Mouse (Mus musculus) heart, embryonic 14.5 days (tissue): Measurements from ENCODE around the gene U2af2. TPM values are rescaled to one million over a fixed set of nuclear protein-coding genes. Genes with fewer than 3 reads are reported as not detected.

Experiments used
- ATAC-seq: fragments of 200-750 bp; cut with Nextera tagmentation; 2 replicates; pipeline ENCODE4 v1.8.0; 2017; ENCODE audit warnings: low read depth, moderate TSS enrichment; ENCODE audit not compliant: insufficient number of reproducible peaks, insufficient read depth, low FRiP score
- H3K27ac ChIP-seq, 2 experiments: fragments of 200-500 bp in 1 of 2; fragments of 300-500 bp in 1 of 2; sonication (generic) in 1 of 2; replicated peaks in 1 of 2; 2 replicates each; pipeline ENCODE4 v1.5.1; 2012 to 2014; ENCODE audit warnings: low read depth in 2 of 2, low read length in 2 of 2, control low read depth in 1 of 2, mild to moderate bottlenecking in 1 of 2, mixed read lengths in 1 of 2; ENCODE audit not compliant: control insufficient read depth in 1 of 2, insufficient read depth in 1 of 2
- H3K27me3 ChIP-seq: fragments of 300-500 bp; sonication (generic); 2 replicates; pipeline ENCODE4 v1.6.1; 2014; ENCODE audit warnings: mild to moderate bottlenecking, low read length, control low read depth; ENCODE audit not compliant: control insufficient read depth, insufficient read depth
- H3K36me3 ChIP-seq: fragments of 300-500 bp; sonication (generic); 2 replicates; pipeline ENCODE4 v1.6.1; 2014; ENCODE audit warnings: mild to moderate bottlenecking, control low read depth, low read length, mixed read lengths; ENCODE audit not compliant: control insufficient read depth, insufficient read depth
- H3K4me1 ChIP-seq, 2 experiments: fragments of 200-500 bp in 1 of 2; fragments of 300-500 bp in 1 of 2; sonication (generic) in 1 of 2; 2 replicates each; pipeline ENCODE4 v1.6.1; 2012 to 2014; ENCODE audit warnings: low read length in 2 of 2, control low read depth in 1 of 2, mixed read lengths in 1 of 2; ENCODE audit not compliant: control insufficient read depth in 2 of 2, insufficient read depth in 2 of 2
- H3K4me2 ChIP-seq: fragments of 300-500 bp; sonication (generic); 2 replicates; pipeline ENCODE4 v1.6.1; 2014; ENCODE audit warnings: mild to moderate bottlenecking, low read length
- H3K4me3 ChIP-seq, 2 experiments: fragments of 200-500 bp in 1 of 2; fragments of 300-500 bp in 1 of 2; sonication (generic) in 1 of 2; 2 replicates each; pipeline ENCODE4 v1.5.1; 2012 to 2014; ENCODE audit warnings: low read length in 2 of 2, mild to moderate bottlenecking in 2 of 2, control low read depth in 1 of 2, low read depth in 1 of 2, moderate library complexity in 1 of 2; ENCODE audit not compliant: control insufficient read depth in 1 of 2, insufficient read depth in 1 of 2
- H3K9ac ChIP-seq: fragments of 300-500 bp; sonication (generic); 2 replicates; pipeline ENCODE4 v1.6.1; 2014; ENCODE audit warnings: mild to moderate bottlenecking, low read length
- H3K9me3 ChIP-seq: fragments of 300-500 bp; sonication (generic); 2 replicates; pipeline ENCODE4 v1.6.1; 2016; ENCODE audit warnings: low read length, control low read depth; ENCODE audit not compliant: control insufficient read depth
- WGBS: fragments of 180-500 bp; shearing (Covaris S2); extraction: QIAGEN DNeasy Blood & Tissue Kit; methylation state at CpG from one replicate; pipeline ENCODE4 v1.1.7; 2014; 5-methylcytosine and 5-hydroxymethylcytosine counted together
- polyA plus RNA-seq: library from polyadenylated mRNA; unstranded; fragments of >200 nt; fragmentation: Nextera tagmentation; extraction: Ambion mirVana; gene quantifications from 2 replicates; pipeline ENCODE4 v1.2.1, GENCODE M21; 2014

U2af2 gene
- polyA plus RNA-seq, 1 experiment from 2014 or later, result 66.2 TPM

DNA sequence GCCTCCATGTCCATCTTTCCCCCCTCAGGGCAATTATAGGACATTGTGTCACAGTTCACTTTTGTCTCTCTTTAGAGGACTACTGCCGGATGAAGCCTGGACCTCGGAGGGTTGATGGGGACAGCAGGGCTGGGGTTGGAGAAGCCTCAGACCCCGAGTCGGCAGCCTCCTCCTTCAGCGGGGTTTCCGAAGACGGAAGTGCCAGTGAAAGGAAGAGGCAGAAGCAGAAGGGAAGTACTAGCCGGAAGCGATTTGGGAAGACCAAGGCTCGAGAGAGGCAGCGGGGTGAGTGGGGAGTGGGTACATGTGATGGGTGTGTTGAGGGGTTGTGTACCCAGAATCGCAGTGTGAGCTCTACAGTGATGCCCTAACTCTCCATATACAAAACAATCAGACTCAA, 2.5 kb upstream of the U2af2 start:
- Histone ChIP-seq H3K4me3 (no peak overlapping the region), H3K9ac (no peak overlapping the region), H3K27me3 (peaks cover 45% of the 10 kb centered on the region), H3K27ac (no peak overlapping the region), H3K4me1 (peaks cover 5 to 26% of the 10 kb centered on the region in 2 experiments; a peak in 3 of 4 replicates), H3K4me2 (peak overlapping the region; percentile 98; the same call in 1 of the 2 replicates), H3K9me3 (no peaks in the 10 kb centered on the region), H3K36me3 (peaks cover 4% of the 10 kb centered on the region)
- no peak for ATAC-seq
- WGBS, result 88% methylated on average over 12 of the region's 12 CpGs

- 0 out of 2 replicates have a peak, but pooled peaks have one; percentile 2 for ATAC-seq
- peak overlapping the region; percentile 96 to 98 for H3K27ac ChIP-seq
- no peaks in the 10 kb centered on the region for H3K9me3 ChIP-seq
- H3K27me3 ChIP-seq, result peaks cover 37% of the 10 kb centered on the region
- peaks cover 7% of the 10 kb centered on the region for H3K36me3 ChIP-seq
- peaks cover 5 to 28% of the 10 kb centered on the region in 2 experiments; a peak in 3 of 4 replicates for H3K4me1 ChIP-seq
- 2% methylated on average over 27 of the region's 27 CpGs for WGBS
- H3K4me2 ChIP-seq, result peak overlapping the region; percentile 98
- H3K9ac ChIP-seq, result peak overlapping the region; percentile 84
- peak overlapping the region; percentile 82 to 84 for H3K4me3 ChIP-seq
Measured at GRCm38 (mm10) chr7:5060239-5060731, 1.7 kb upstream of the U2af2 start.

DNA sequence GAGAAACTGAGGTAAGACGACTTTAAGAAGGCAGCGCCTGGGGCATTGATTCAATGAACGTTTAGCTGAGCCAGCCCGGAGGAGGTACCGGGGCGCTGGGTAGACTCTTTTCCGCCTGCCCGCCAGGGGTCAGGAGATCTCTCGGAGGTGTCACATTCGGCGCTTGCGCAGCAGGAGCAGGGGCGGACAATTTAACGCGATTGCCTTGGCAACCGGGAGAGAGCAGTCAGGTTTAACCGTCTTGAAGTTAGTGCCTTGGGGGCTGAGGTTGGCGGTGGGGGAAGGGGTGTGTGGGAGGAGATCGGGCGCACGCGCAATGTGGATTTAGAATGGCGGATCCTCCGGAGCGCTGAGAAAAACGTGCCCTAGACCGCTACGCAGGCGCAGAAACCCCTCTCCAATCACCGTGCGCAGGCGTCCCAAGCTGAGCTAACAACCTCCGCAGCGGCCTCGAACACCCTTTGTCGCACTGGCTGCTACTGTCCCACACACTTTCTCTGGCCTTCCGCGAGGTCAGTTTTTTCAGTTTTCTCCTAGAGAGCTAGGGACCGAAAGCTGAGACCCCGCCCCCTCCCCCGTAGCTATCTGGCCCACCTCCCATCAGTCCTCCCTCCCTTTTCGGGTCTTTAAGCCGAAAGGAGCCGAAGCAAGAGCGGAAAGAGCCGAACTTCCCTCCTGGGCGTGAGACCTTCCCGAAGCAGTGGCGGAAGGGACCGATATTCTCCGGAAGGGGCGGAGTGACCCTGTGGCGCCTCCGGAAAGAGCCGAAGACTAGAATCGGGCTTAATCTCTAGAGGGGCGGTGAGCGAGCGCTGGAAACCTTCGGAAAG, 784 bp upstream of the U2af2 start:
- peak overlapping the region; percentile 98 for H3K4me2 ChIP-seq
- peak overlapping the region; percentile 84 for H3K9ac ChIP-seq
- peak; percentile 85 for ATAC-seq
- H3K27ac ChIP-seq, result peak overlapping the region; percentile 98 to 100
- WGBS, result under 1% methylated on average over 60 of the region's 60 CpGs
- peak overlapping the region; percentile 82 to 84 for H3K4me3 ChIP-seq
- H3K4me1 ChIP-seq, result peaks cover 5 to 30% of the 10 kb centered on the region in 2 experiments; a peak in 3 of 4 replicates
- H3K27me3 ChIP-seq, result peaks cover 28% of the 10 kb centered on the region
- H3K9me3 ChIP-seq, result no peaks in the 10 kb centered on the region
- peaks cover 11% of the 10 kb centered on the region for H3K36me3 ChIP-seq

DNA sequence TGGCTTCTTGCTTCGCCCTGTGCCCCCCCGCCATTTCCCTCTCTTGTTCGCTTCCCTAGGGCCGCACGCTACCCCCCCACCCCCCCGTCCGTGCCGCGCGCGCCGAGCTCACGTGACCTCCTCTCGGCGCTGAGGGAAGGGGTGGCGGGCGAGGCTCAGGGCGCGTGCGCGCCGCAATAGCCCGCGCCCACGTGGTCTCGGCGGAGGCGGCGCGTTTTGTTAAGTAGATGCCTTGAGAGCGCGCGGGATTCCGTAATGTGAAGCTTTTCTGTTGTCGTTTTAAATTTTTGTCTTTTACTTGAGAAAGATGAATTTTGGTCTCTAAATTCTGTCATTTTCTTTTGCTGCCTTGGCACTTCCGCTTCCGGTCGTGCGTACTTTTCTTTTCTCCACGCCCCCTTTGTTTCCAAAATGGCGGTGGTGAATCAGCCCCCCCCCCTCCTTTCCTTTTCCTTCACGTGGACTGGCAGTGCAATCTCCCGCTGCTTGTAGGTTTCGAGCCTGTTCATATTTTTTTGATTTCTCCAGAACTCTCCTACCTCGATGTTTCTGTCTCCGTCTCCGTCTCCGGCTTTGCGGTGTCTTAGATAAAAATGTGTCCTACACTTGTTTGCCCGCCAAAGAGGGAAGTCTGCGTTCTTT, 538 bp downstream of the U2af2 start:
- Histone ChIP-seq H3K27me3 (peaks cover 16% of the 10 kb centered on the region), H3K27ac (peak overlapping the region; percentile 95 to 98), H3K4me1 (peaks cover 3 to 23% of the 10 kb centered on the region in 2 experiments; a peak in 3 of 4 replicates), H3K4me3 (peak overlapping the region; percentile 84), H3K9ac (peak overlapping the region; percentile 84), H3K4me2 (peak overlapping the region; percentile 98), H3K36me3 (peaks cover 25% of the 10 kb centered on the region), H3K9me3 (no peaks in the 10 kb centered on the region)
- ATAC-seq, result peak; percentile 63
- under 1% methylated on average over 41 of the region's 51 CpGs for WGBS

GRCm38 (mm10) chr7:5064886-5065285, 2.9 kb downstream of the U2af2 start:
- H3K4me2 ChIP-seq, result no peak overlapping the region
- peaks cover 3 to 23% of the 10 kb centered on the region in 2 experiments; a peak in 3 of 4 replicates for H3K4me1 ChIP-seq
- ATAC-seq, result no peak
- no peak overlapping the region for H3K9ac ChIP-seq
- no peaks in the 10 kb centered on the region for H3K9me3 ChIP-seq
- 91% methylated on average over 6 of the region's 6 CpGs for WGBS
- no peak overlapping the region for H3K27ac ChIP-seq
- H3K27me3 ChIP-seq, result no peaks in the 10 kb centered on the region
- H3K36me3 ChIP-seq, result peaks cover 49% of the 10 kb centered on the region
- no peak overlapping the region for H3K4me3 ChIP-seq

DNA sequence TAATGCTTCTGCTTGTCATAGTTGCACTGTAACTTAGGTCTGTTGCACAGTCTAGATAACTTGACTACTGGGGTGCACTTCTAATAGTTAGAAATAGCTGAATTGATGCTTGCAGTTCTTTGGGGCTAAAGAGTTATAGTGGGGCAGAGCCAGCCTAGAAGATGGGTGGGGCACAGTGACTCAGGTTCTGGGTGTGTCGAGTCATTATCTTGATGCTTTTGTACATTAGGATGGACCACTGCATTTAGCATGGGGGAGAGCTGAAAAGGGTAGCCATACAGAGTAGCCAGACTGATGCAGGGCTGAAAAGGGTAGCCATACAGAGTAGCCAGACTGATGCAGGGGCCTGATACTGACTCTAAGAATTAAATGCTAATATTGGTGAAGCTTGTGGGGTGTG, 11.6 kb downstream of the U2af2 start:
- no peak overlapping the region for H3K4me2 ChIP-seq
- no peaks in the 10 kb centered on the region for H3K4me1 ChIP-seq
- 44% methylated on average over 1 of the region's 1 CpGs for WGBS

GRCm38 (mm10) chr7:5074984-5075383, 13.0 kb downstream of the U2af2 start:
- Histone ChIP-seq H3K4me3 (no peak overlapping the region), H3K9me3 (no peaks in the 10 kb centered on the region), H3K4me1 (no peaks in the 10 kb centered on the region), H3K36me3 (peaks cover 91% of the 10 kb centered on the region), H3K9ac (no peak overlapping the region), H3K27me3 (no peaks in the 10 kb centered on the region), H3K27ac (no peak overlapping the region), H3K4me2 (no peak overlapping the region)
- WGBS, result 96% methylated on average over 5 of the region's 5 CpGs
- ATAC-seq, result no peak

More for the DNA sequence above, 11.6 kb downstream of the U2af2 start:
- Histone ChIP-seq H3K36me3 (peaks cover 99% of the 10 kb centered on the region), H3K27ac (no peak overlapping the region), H3K27me3 (no peaks in the 10 kb centered on the region), H3K9me3 (no peaks in the 10 kb centered on the region), H3K4me3 (no peak overlapping the region), H3K9ac (no peak overlapping the region)
- no peak for ATAC-seq
